Mouse (Mus musculus) neural tube, embryonic 10.5 days (tissue): ENCODE data around the gene Socs5.

Source experiments
- DNase-seq: peaks from one replicate; pipeline ENCODE4 v3.0.0-alpha.2; 2017; ENCODE audit warnings: low spot score; ENCODE audit errors: extremely low spot score

Gene Socs5

DNA sequence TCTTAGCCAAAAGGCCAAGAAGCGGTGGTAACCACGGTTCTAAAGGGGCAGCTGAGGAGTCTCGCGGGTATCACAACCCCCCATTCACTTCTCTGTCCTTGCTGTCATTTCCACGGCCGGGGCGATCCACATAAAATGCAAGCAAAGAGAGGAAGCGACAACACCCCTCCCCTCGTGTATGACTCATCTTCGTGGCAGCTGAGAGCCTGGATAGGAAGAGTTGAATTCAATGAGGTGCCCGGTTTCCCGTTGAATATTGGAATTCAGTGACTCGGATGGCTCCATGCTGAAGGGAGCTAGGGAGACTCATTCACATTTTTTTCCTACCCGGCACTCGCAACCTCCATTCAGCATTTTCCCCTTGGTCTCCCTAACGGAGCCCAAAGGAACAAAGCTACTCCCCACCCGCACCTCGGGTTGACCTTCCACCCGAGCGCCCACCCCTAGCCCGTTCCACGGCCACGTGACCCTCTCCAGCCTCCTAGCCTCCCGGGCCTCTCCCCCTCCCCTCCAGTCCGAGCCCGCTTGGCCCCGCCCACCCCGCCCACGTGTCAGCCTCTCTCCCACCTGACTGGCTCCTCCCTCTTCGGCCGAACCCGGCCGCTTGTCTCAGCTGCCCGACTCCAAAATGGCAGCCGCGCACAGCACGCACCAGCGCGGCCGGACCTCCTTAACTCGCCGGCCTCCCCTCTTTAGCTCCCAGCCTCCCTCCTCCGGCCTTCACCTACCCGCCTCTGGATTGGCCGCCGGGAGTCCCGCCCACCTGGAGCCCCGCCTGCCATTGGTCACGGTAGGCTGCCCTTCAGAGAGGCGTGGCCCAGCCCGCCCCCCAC is 572 bp upstream of the Socs5 start:
- DNase-seq: peak; percentile 98

- no peak for DNase-seq
These were observed 1.2 kb downstream of the Socs5 start for GRCm38 (mm10) chr17:87108507-87109292.

DNA sequence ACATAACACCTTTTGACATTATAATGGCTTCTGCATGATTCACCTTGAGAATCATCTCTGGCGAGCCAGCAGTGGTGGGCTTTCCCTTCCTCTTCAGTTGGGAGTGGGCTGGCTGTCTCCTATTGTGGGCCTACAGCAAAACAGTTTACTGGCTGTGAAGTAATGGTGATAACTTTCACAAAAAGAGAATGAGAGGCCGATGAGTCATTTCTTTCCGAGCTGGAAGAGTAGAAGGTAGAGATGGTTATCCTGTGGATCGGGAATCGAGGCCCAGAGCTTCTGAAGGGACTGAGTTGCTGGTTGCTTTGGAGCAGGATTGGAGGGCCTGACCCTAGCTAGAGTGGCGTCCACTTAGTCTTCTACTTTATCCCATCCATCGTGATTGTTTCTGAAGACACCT is 2.0 kb downstream of the Socs5 start:
- DNase-seq: no peak

- no peak for DNase-seq
These were observed 5.5 kb downstream of the Socs5 start for GRCm38 (mm10) chr17:87112852-87113592.

DNA sequence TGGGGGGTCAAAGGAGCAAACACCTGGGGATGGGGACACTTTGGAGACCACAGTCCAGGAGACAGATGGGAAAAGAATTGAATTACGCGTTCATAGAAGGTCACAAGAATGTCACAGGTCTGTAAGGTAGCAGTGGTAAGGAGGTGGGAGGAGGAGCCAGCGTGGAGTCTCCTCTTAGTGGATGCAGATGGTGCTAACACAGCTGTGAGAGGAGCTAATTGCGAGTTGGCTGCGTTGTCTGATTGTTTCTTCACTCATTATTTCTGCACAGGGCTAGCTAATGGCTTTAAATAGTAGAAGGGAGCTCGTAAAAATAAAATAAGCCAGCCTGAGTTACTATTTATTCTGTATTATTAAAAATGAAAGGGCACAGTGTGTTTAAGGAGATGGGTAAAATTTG is 8.1 kb downstream of the Socs5 start:
- DNase-seq: no peak

DNA sequence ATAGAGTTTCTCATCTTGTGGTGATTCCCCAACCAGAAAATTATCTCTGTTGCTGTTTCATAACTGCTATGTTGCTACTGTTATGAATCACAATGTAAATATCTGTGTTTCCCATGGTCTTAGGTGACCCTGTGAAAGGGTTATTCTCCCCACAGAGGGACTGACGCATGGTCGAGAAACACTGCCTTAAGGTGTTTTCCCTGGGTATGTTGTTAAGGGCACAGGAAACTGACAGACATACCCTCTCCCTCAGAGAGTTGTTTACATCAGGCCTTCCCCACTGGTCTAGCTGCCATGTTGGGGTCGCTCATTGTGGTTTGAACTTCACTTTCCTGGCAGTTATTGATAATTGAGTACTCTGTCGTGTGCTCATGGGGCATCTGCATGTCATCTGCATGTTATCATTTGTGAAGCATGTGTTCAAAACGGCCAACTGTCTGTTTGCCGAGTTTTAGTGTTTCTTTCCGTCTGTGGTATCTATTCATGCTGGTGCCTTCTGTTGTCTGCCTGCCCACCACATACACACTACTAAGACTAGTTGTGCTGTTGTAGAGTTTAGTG is 11.6 kb downstream of the Socs5 start:
- no peak for DNase-seq

DNA sequence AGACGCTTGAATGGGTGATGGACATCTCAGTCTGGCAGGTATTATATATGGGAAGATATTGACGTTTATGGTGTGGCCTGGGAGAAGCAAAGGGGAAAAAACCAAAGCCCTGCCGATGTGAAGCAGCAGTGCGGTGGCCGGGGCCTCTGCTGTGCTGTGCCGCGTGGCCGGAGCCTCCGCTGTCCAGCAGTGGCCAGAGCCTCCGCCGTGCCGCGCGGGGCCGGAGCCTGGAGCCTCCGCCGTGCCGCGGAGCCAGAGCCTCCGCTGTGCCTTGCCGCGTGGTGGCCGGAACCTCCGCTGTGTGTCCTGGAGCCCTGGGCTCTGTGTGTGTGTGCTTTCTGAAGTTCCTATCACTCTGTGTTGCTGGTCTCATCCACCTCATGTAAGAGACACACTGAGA is 17.9 kb downstream of the Socs5 start:
- DNase-seq: peak; percentile 27

DNA sequence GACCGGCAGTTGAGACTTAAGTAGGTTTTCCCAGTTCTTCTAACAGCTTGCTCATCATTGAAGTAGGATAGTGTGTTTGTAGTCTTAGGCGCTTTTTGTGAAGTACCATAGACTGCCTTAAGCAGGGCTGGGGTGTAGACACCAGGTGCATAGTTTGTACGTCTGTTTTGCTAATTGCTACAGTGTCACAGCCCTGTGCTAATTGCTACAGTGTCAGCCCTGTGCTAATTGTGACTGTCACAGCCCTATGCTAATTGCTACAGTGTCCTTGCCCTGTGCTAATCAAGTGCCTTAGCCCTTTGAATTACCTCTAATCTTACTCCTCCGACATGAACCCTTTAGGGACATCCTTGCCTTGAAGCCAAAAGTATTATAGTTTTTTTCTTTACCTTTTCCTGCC is 24.8 kb downstream of the Socs5 start:
- DNase-seq: no peak

DNA sequence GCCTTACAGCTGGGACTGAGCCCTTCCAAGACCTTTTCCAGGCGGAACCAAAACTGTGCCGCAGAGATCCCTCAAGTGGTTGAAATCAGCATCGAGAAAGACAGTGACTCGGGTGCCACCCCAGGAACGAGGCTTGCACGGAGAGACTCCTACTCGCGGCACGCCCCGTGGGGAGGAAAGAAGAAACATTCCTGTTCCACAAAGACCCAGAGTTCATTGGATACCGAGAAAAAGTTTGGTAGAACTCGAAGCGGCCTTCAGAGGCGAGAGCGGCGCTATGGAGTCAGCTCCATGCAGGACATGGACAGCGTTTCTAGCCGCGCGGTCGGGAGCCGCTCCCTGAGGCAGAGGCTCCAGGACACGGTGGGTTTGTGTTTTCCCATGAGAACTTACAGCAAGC is 26.3 kb downstream of the Socs5 start:
- no peak for DNase-seq

- DNase-seq: no peak
These were observed 27.2 kb downstream of the Socs5 start for GRCm38 (mm10) chr17:87134631-87135030.

DNA sequence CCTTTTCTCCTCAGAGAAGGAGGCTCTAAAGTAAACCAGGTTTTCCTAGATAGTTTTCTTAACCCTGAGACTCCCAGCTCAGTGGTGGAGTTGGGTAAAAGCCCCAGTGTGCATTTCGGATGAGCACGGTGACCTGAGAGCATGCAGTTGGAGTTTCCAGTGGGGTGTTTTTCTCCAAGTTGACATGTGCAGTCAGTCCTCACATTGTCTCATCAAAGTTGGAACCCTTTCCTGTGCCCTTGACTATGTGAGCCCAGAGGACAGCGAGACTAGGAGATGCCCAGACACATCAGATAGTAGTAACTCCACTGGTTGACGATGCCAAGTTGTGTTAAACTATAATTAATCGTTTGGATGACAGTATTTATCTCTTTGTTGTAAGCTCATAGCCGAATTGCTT is 28.3 kb downstream of the Socs5 start:
- DNase-seq: no peak

- no peak for DNase-seq
These were observed 33.9 kb downstream of the Socs5 start for GRCm38 (mm10) chr17:87141188-87141935.

DNA sequence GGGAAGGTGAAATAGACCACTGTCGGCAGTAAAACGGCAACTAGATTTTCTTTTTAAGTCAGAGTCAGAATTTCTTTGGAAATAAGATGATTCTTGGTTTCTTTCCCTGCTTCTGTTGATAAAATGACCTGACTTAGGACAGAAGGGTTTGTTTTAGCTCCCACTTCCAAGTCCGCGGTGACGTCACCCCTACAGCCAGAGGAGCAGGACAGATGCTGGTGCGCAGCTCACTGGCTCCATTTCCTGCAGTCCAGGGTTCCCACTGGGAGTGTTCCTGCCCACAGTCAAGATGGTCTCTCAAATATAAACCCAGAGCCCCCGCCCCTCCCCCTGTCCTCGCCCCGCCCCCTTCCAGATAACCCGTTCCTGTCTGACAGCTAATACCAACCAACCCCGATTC is 34.8 kb downstream of the Socs5 start:
- no peak for DNase-seq

- no peak for DNase-seq
These were observed 35.7 kb downstream of the Socs5 start for GRCm38 (mm10) chr17:87143186-87143585.

DNA sequence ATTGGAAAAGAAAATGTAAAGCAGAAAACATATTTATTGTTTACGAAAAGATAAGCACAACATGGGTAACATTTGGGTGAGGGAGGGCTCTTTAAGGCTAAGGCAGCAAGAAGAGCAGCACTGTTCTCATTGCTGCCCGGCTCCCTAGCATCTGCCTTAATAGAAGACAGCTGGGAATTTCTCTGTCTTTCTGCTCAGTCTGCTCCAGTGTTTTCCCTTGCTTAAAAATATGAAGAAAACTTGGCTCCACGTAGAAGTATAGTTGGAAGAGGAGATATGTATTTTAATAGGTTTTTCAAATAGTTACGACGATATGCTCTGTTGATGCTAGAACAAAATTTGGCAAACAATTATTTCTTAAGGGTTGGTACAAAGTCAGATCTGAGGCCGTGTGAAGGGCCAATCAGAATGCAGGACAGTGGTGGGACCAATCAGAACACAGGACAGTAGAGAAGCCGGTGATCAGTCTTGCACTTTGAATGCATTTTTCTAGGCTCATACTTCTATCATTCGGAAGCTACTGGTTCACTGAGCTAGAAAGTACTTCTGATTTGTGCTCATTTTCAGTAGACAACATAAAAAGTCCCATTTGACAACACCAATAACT is 39.0 kb downstream of the Socs5 start:
- no peak for DNase-seq

GRCm38 (mm10) chr17:87149762-87150161 is 42.3 kb downstream of the Socs5 start:
- DNase-seq: no peak

GRCm38 (mm10) chr17:87152984-87153383 is 45.5 kb downstream of the Socs5 start:
- no peak for DNase-seq

GRCm38 (mm10) chr17:87155664-87156063 is 48.2 kb downstream of the Socs5 start:
- DNase-seq: no peak

DNA sequence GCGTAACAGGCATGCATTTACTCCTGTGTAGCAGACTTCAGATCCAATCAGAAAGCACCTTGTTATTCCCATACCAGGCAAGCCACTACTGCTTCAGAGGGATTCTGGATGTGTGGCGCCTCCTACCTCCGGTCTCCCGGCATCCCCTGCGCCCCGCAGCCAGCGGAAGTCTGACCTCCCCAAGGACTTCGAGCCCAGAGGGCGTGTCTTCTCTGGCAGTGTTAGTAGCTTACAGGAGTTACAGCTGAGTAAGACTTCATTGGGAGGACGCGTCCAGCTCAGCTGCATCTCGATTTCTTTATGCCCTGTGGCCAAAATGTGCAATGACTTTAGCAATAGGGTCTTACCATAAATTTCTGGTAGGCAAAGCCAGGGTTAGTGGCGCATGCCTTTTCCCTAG is 50.3 kb downstream of the Socs5 start:
- DNase-seq: no peak

GRCm38 (mm10) chr17:87158597-87158996 is 51.1 kb downstream of the Socs5 start:
- no peak for DNase-seq

DNA sequence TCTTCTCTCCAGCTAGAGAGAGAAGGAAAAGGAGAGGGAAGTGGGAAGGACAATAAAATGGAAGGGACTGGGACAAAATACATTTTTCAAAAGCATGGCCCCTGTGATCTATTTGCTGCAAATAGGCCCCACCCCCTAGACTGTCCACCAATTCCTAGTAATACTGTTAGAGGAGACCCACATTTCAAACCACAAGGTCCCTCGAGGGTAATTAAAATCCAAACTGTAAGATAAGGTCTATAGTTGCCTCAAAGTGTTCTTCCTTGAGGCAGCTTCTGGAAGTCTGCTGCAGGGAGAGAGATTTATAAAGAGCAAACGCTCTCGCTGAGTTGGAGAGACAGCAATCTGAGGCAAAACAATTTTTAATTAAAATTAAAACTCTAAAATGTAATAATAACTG is 52.8 kb downstream of the Socs5 start:
- DNase-seq: no peak
